Mouse (Mus musculus): ENCODE results near the gene Taok1. TPM values are rescaled to one million over a fixed set of nuclear protein-coding genes. Genes with fewer than 3 reads are reported as not detected.

Gene Taok1
- polyA plus RNA-seq, 1 experiment = 6.9 TPM

GRCm38 (mm10) chr11:77491502-77492291 lies 115.9 kb downstream of the Taok1 start:
- Histone ChIP-seq H3K27ac (ENCODE audit: insufficient read depth, low read depth, low read length) (no peak overlapping the region), H3K36me3 (ENCODE audit: control insufficient read depth, insufficient read depth, low read length) (no peaks in the 10 kb centered on the region), H3K27me3 (replicated peaks; ENCODE audit: control insufficient read depth, insufficient read depth, low read length) (no peaks in the 10 kb centered on the region), H3K4me3 (ENCODE audit: insufficient read depth, low read depth, low read length) (peak overlapping the region; percentile 7; the same call in 1 of the 2 replicates), H3K4me1 (ENCODE audit: control insufficient read depth, insufficient read depth, low read length) (peaks cover 26% of the 10 kb centered on the region)
- TF ChIP-seq CTCF (conservative IDR thresholded peaks at IDR 0.05; ENCODE audit: insufficient read depth, insufficient read length, low read depth, low read length) (no peak), POLR2A (IDR thresholded peaks at IDR 0.05; ENCODE audit: low read depth, low read length) (no peak)
- 2% methylated on average over 23 of the region's 23 CpGs for WGBS
- DNase-seq = peak; percentile 62

GRCm38 (mm10) chr11:77491123-77491501 lies 116.5 kb downstream of the Taok1 start:
- DNase-seq = peak; percentile 89
- WGBS = under 1% methylated on average over 13 of the region's 13 CpGs
- TF ChIP-seq CTCF (conservative IDR thresholded peaks at IDR 0.05; ENCODE audit: insufficient read depth, insufficient read length, low read depth, low read length) = peak; percentile 93
- TF ChIP-seq POLR2A (IDR thresholded peaks at IDR 0.05; ENCODE audit: low read depth, low read length) = no peak
- H3K27me3 ChIP-seq (replicated peaks; ENCODE audit: control insufficient read depth, insufficient read depth, low read length) = no peaks in the 10 kb centered on the region
- H3K4me1 ChIP-seq (ENCODE audit: control insufficient read depth, insufficient read depth, low read length) = peaks cover 24% of the 10 kb centered on the region
- H3K4me3 ChIP-seq (ENCODE audit: insufficient read depth, low read depth, low read length) = peak overlapping the region; percentile 5; the same call in 1 of the 2 replicates
- no peak overlapping the region for H3K27ac ChIP-seq (ENCODE audit: insufficient read depth, low read depth, low read length)
- H3K36me3 ChIP-seq (ENCODE audit: control insufficient read depth, insufficient read depth, low read length) = no peaks in the 10 kb centered on the region

GRCm38 (mm10) chr11:77490451-77490850 lies 117.2 kb downstream of the Taok1 start:
- Histone ChIP-seq H3K36me3 (ENCODE audit: control insufficient read depth, insufficient read depth, low read length) (no peaks in the 10 kb centered on the region), H3K27me3 (replicated peaks; ENCODE audit: control insufficient read depth, insufficient read depth, low read length) (no peaks in the 10 kb centered on the region), H3K4me3 (ENCODE audit: insufficient read depth, low read depth, low read length) (no peak overlapping the region), H3K27ac (ENCODE audit: insufficient read depth, low read depth, low read length) (no peak overlapping the region), H3K4me1 (ENCODE audit: control insufficient read depth, insufficient read depth, low read length) (peaks cover 24% of the 10 kb centered on the region)
- TF ChIP-seq POLR2A (IDR thresholded peaks at IDR 0.05; ENCODE audit: low read depth, low read length) (no peak), CTCF (conservative IDR thresholded peaks at IDR 0.05; ENCODE audit: insufficient read depth, insufficient read length, low read depth, low read length) (no peak)
- WGBS = 78% methylated on average over 6 of the region's 6 CpGs
- no peak for DNase-seq

GRCm38 (mm10) chr11:77489591-77490235 lies 117.9 kb downstream of the Taok1 start, which contains the start of gene Ankrd13b:
Ankrd13b (minus strand) TSS chr11:77489678.
- Histone ChIP-seq H3K27me3 (replicated peaks; ENCODE audit: control insufficient read depth, insufficient read depth, low read length) (no peaks in the 10 kb centered on the region), H3K27ac (ENCODE audit: insufficient read depth, low read depth, low read length) (no peak within 1 kb of the TSS), H3K4me3 (ENCODE audit: insufficient read depth, low read depth, low read length) (peak within 1 kb of the TSS; percentile 61), H3K4me1 (ENCODE audit: control insufficient read depth, insufficient read depth, low read length) (peaks cover 18% of the 10 kb centered on the region), H3K36me3 (ENCODE audit: control insufficient read depth, insufficient read depth, low read length) (no peaks in the 10 kb centered on the region)
- TF ChIP-seq POLR2A (IDR thresholded peaks at IDR 0.05; ENCODE audit: low read depth, low read length) (no peak), CTCF (conservative IDR thresholded peaks at IDR 0.05; ENCODE audit: insufficient read depth, insufficient read length, low read depth, low read length) (no peak)
- WGBS = 4% methylated on average over 80 of the region's 87 CpGs
- DNase-seq = peak; percentile 81

GRCm38 (mm10) chr11:77488771-77489581 lies 118.6 kb downstream of the Taok1 start:
- H3K4me1 ChIP-seq (ENCODE audit: control insufficient read depth, insufficient read depth, low read length) = peaks cover 11% of the 10 kb centered on the region

GRCm38 (mm10) chr11:77486798-77487197 lies 120.8 kb downstream of the Taok1 start:
- DNase-seq = no peak
- no peaks in the 10 kb centered on the region for H3K36me3 ChIP-seq (ENCODE audit: control insufficient read depth, insufficient read depth, low read length)
- TF ChIP-seq CTCF (conservative IDR thresholded peaks at IDR 0.05; ENCODE audit: insufficient read depth, insufficient read length, low read depth, low read length) (no peak), POLR2A (IDR thresholded peaks at IDR 0.05; ENCODE audit: low read depth, low read length) (no peak)
- H3K4me3 ChIP-seq (ENCODE audit: insufficient read depth, low read depth, low read length) = no peak overlapping the region
- no peak overlapping the region for H3K27ac ChIP-seq (ENCODE audit: insufficient read depth, low read depth, low read length)
- peaks cover 5% of the 10 kb centered on the region for H3K4me1 ChIP-seq (ENCODE audit: control insufficient read depth, insufficient read depth, low read length)
- WGBS = 67% methylated on average over 5 of the region's 5 CpGs
- no peaks in the 10 kb centered on the region for H3K27me3 ChIP-seq (replicated peaks; ENCODE audit: control insufficient read depth, insufficient read depth, low read length)

More at GRCm38 (mm10) chr11:77488771-77489581, 118.6 kb downstream of the Taok1 start:
- Histone ChIP-seq H3K27me3 (replicated peaks; ENCODE audit: control insufficient read depth, insufficient read depth, low read length) (no peaks in the 10 kb centered on the region), H3K4me3 (ENCODE audit: insufficient read depth, low read depth, low read length) (peak overlapping the region; percentile 61), H3K27ac (ENCODE audit: insufficient read depth, low read depth, low read length) (no peak overlapping the region), H3K36me3 (ENCODE audit: control insufficient read depth, insufficient read depth, low read length) (no peaks in the 10 kb centered on the region)
- WGBS = 8% methylated on average over 55 of the region's 55 CpGs
- DNase-seq = no peak
- TF ChIP-seq CTCF (conservative IDR thresholded peaks at IDR 0.05; ENCODE audit: insufficient read depth, insufficient read length, low read depth, low read length) (no peak), POLR2A (IDR thresholded peaks at IDR 0.05; ENCODE audit: low read depth, low read length) (no peak)
